Mouse (Mus musculus): ENCODE data around the gene Gm44502.
"Not testable (repeated sequence)": the region's sequence is repeated elsewhere in the genome, so short reads cannot be mapped to it uniquely, and the experiment has no call there.

Gene Gm44502

GRCm38 (mm10) chr15:89453865-89454478, 24.5 kb upstream of the Gm44502 start, which contains the start of gene Mapk8ip2:
Gene Mapk8ip2, plus strand, starts transcription at chr15:89453913.
- no peak for DNase-seq (ENCODE audit: low spot score)

GRCm38 (mm10) chr15:89452906-89453864, 23.7 kb upstream of the Gm44502 start:
- DNase-seq (ENCODE audit: low spot score): peak; percentile 73

GRCm38 (mm10) chr15:89442486-89443070, 13.1 kb upstream of the Gm44502 start:
- no peak for DNase-seq (ENCODE audit: low spot score)

- DNase-seq (ENCODE audit: low spot score): no peak
These were observed 6.4 kb upstream of the Gm44502 start for GRCm38 (mm10) chr15:89435878-89436277.

GRCm38 (mm10) chr15:89434136-89434535, 4.6 kb upstream of the Gm44502 start:
- no peak for DNase-seq (ENCODE audit: low spot score)

GRCm38 (mm10) chr15:89432946-89433345, 3.5 kb upstream of the Gm44502 start:
- no peak for DNase-seq (ENCODE audit: low spot score)

GRCm38 (mm10) chr15:89431806-89432205, 2.3 kb upstream of the Gm44502 start:
- DNase-seq (ENCODE audit: low spot score): no peak

- DNase-seq (ENCODE audit: low spot score): no peak
These were observed 1.8 kb upstream of the Gm44502 start for GRCm38 (mm10) chr15:89431271-89431670.

GRCm38 (mm10) chr15:89430771-89431170, 1.3 kb upstream of the Gm44502 start:
- not testable (repeated sequence) for DNase-seq (ENCODE audit: low spot score)

GRCm38 (mm10) chr15:89430341-89430740, 845 bp upstream of the Gm44502 start:
- no peak for DNase-seq (ENCODE audit: low spot score)

GRCm38 (mm10) chr15:89428821-89429351, 610 bp downstream of the Gm44502 start:
- DNase-seq (ENCODE audit: low spot score): no peak

GRCm38 (mm10) chr15:89428136-89428790, 1.2 kb downstream of the Gm44502 start:
- DNase-seq (ENCODE audit: low spot score): no peak

GRCm38 (mm10) chr15:89426716-89427115, 2.8 kb downstream of the Gm44502 start:
- no peak for DNase-seq (ENCODE audit: low spot score)

- DNase-seq (ENCODE audit: low spot score): no peak
These were observed 3.8 kb downstream of the Gm44502 start, which contains the start of gene Cpt1b for GRCm38 (mm10) chr15:89425711-89426121. Gene Cpt1b, minus strand, starts transcription at chr15:89425863.

- no peak for DNase-seq (ENCODE audit: low spot score)
These were observed 4.9 kb downstream of the Gm44502 start for GRCm38 (mm10) chr15:89424621-89425020.

GRCm38 (mm10) chr15:89421938-89422337, 7.6 kb downstream of the Gm44502 start:
- no peak for DNase-seq (ENCODE audit: low spot score)

GRCm38 (mm10) chr15:89415282-89415681, 14.2 kb downstream of the Gm44502 start:
- DNase-seq (ENCODE audit: low spot score): no peak

GRCm38 (mm10) chr15:89410118-89410517, 19.4 kb downstream of the Gm44502 start, which contains the start of gene Syce3:
Gene Syce3, minus strand, starts transcription at chr15:89410503.
- no peak for DNase-seq (ENCODE audit: low spot score)

GRCm38 (mm10) chr15:89406691-89407090, 22.8 kb downstream of the Gm44502 start:
- DNase-seq (ENCODE audit: low spot score): no peak

- no peak for DNase-seq (ENCODE audit: low spot score)
These were observed 24.5 kb downstream of the Gm44502 start for GRCm38 (mm10) chr15:89404831-89405623.

GRCm38 (mm10) chr15:89402471-89402870, 27.0 kb downstream of the Gm44502 start:
- no peak for DNase-seq (ENCODE audit: low spot score)
